Mouse (Mus musculus) embryo, embryonic 10.5 days (tissue): ENCODE data around the gene Cox18.
"Not testable (repeated sequence)": the region's sequence is repeated elsewhere in the genome, so short reads cannot be mapped to it uniquely, and the experiment has no call there.

ENCODE experiments used
- DNase-seq: peaks from one replicate; pipeline ENCODE4 v3.0.0-alpha.2; 2015; ENCODE audit warnings: low spot score

Cox18 gene

DNA sequence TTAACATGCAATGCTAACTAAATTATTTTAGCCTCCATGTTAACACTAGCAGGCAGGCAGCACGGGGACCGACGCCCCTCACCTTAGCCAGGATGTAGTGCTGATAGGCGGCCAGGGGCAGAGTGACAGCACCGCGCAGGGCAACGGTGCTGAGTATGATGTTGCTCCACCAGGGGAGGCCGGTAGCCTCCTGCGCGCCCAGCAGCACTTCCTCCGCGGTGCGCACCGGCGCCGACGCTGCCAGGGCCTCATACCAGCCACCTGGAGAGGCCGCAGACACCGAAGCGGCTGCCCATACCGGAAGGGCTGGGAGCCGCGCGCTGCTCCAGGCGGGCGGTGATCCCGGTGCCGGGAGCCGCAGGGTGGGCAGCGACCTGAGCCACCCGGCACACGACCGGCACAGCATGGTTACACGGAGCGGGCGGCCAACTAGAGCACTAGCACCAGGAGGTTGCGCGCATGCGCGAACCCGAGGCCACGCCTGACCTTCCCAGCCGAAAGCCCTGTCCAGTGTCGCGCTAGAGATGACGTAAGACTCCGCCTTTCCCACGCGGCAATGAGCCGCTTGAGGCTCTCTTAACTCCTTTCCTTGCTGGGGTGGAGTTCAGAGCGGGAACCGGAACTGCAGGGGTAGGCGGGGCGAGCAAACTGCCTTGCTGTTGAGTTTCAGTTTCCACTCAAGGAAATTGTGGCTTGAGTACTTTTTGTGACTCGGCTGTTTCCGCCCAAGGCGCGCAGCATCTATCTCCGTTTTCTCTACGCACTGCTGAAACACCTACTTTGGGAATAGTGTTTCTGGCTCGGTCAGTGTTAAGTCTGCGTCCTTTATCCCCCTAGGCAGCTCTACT, at the start of gene Cox18:
Gene Cox18 (minus strand): TSS at position 468 of the 848 bp plus-strand sequence.
- peak; percentile 99 for DNase-seq

DNA sequence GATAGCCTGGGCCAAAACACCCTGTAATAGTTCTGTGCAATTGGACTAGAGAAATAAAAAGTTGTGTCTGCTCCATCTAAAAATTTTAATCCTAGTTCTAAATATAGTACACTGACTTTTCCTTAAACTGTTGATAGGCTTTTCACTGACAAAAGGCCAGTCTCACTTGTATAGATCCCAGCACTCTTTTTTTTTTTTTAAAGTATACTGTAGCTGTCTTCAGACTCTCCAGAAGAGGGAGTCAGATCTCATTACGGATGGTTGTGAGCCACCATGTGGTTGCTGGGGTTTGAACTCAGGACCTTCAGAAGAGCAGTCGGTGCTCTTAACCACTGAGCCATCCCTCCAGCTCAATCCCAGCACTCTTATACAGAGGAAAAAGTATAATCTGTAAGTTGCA, 38.4 kb upstream of the Cox18 start:
- DNase-seq: not testable (repeated sequence)

DNA sequence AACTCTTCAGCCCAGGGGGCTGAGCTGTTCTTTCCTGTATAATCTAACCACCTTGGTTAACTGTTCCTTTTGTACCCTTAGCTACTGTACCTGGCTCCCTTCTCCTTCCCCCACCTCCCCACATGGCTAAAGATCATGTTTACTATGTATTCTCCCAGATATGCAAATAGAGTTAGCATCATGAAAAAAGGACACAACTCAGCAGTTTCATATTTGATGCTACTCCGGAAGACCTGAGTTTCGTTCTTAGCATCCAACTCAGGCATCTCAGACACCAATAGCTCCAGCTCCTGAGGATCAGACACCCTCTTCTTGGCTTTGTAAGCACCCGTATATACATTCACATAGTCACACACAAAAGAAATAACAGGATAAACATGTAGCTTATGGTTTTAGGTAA, 33.2 kb upstream of the Cox18 start:
- DNase-seq: no peak

DNA sequence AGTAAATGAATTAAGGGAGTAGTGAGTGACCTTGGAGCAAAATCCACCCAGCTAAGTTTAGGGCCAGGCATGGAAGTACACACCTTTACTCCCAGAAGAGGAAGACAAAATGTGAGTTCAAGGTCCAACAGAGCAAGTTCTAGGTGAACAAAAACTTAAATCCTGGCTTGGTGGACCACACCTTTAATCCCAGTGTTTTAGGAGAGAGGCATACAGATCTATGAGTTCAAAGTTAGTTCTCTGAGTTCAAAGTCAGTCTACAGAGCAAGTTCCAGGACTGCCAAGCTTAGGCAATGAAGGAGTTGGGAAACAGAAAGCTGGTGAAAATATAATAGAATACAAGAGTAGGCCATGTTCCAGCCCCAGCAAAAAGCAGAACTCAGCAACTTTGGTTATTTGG, 23.7 kb upstream of the Cox18 start:
- no peak for DNase-seq

DNA sequence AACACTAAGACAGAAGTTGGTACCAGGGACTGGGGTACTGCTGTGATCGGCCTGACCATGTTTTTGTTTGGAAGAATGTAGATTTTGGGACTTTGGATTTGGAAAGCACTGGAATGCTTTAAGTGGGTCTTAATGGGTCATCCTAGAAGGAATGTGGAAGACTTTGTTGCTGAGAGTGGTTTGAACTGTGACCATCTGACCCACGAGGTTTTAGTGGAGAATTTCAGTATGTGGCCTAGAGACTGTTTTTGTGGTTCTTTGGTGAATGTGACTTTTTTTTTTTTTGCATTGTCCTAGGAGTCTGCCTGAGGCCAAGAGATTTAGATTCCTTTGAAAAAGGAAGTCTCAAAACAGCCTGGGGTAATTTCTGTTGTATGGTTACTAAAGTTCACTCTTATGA, 23.2 kb upstream of the Cox18 start:
- DNase-seq: no peak

DNA sequence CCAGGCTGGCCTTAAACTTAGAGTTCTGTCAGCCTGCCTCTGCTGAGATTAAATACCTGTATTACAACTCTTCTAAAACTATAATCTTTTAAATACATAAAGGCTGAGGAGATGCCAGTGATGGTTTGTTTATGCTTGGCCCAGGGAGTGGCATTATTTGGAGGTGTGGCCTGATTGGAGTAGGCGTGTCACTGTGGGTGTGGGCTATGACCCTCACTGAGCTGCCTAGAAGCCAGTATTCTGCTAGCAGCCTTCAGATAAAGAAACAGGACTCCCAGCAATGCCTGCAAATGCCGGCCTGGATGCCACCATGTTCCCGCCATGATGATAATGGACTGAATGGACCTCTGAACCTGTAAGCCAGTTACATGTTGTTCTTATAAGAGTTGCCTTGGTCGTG, 22.8 kb upstream of the Cox18 start:
- DNase-seq: no peak

DNA sequence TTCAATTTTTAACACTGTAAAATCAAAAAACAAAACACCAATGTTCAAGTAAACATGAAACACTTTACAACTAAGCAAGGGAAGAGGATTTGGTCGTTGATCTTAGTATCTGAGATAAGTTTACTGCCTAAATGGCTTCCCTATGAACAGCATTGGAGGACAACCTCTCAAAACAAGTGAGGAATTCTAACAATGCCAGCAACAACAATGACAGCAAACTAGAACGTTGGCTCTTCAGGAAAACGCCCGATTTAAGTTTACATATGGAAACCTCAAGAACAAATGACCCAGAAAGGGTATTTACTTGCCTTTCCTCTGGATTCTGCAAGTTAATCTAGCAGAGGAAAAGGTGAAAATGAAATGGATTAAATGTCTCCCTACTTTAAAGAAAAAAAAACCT, 21.6 kb upstream of the Cox18 start:
- DNase-seq: no peak

DNA sequence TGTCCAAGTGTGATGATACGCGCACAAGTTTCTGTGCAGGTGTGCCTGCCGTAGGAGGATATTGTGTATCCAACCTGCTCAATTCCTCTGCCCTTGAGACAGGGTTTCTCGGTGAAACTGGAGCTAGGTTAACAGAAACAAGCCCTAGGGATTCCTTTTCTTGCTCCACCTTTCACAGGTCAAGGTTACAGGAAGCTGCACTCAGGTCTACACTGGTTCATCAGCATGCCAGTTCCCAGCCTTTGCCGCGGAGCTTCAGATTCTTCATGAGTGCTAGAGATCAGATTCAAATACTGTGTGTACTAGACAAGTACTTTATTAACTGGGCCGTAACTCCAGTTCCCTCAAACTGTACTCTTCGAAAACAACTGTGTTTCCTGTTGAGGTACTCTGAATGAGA, 11.4 kb upstream of the Cox18 start:
- DNase-seq: no peak

DNA sequence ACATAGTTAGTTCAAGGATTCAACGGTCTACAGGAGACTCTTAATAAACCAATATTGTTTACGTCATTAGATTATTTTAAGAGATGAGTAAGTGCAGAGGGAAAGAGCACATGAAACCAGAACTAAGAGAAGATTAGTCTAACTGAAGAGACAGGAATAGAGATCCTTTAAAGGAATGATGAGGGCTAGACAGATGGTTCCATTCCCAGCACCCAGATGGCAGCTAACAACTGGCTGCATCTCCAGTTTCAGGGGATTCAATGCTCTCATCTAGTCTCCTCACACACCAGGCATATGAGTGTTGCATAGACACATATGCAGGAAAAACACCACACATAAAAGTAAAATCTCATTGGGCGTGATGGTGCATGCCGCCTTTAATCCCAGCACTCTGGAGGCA, 9.5 kb upstream of the Cox18 start:
- DNase-seq: no peak

DNA sequence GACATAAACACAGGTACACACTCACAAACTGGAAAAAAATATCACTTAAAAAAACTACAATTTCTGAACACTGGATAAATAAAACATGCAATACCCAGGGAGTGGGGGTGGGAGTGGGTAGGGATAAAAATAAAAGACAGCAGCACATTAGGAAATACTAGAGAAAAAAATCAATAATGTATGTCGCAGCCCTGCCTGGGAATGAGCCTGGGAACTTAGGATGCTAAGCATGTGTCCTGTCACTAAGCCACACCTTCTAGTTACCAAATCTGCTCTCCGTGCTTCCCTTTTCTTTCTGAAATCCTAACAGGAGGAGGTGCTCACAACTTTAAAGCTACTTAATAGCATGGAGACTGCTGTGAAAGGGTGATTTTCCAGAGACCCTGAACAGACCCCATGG, 6.0 kb upstream of the Cox18 start:
- DNase-seq: no peak

DNA sequence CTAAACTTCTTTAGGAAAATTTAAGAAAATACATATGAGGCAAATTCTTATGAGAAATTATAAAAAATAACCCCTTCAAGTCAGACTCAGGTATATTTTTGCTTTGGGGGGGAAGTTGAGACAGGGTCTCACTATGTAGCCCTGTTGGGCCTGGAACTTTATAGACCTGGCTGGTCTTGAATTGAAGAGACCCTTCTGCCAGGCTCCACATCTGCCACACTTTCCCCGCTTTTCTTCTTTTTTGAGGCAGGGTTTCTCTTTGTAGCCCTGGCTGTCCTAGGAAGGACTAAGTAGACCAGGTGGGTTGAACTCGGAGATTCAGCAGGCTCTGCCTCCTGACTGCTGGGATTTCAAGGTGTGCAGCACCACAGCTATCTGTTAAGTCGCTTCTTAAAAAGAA, 2.9 kb upstream of the Cox18 start:
- no peak for DNase-seq

DNA sequence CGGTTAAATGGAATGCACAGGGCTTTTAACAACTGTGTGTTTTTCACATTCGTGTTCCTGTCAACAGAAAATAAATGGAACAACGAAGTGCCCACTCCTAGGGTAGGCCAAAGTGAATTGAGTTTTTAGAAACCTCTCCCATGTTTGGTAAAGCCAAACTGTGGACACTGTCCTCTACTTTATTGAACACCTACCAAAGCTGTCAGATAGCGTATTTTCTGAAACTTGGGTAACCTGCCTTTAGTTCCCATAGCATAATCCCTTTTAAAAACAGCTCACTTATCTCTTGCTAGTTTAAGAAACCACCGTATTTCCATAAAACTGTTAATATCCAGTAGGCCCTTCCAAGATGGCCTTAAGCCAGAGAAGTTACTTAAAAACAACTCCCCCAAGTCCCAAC, 929 bp upstream of the Cox18 start:
- DNase-seq: peak; percentile 3

DNA sequence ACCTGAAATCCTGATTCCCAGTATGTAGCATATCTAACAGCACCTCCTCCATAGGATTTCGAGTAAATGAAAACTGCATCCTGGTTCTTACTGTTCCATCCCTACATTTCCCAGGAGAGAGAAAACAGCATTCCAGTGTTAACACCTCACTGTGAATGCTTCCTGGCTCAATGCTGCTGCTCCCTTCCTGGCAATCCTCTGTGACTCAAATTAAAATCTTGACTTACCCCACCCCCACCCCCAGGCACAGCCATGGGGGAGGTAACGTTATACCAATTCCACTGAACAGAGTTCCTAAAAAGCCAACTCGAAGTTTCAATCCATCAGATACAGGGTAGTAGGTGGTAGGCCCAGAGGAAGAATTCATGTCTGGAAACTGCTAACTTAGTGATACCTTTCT, 864 bp downstream of the Cox18 start:
- peak; percentile 7 for DNase-seq

DNA sequence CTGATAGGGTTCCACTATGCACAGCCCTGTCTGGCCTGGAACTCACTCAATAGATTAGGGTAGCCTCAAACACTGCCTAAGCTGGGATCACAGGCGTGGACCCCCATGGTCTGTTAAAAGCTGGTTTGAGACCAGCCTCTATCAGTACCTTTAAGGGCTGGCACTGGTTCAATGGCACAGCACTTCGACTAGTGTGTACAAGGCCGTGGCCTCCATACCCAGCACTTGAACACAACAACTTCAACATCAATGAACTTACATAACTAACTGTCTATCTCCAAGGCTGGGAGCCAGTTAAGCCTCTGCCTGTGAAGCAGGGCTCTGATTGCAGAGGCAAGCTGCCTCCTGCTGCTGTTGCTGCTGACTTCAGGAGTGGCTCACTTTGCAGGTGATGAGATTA, 6.0 kb downstream of the Cox18 start:
- no peak for DNase-seq

DNA sequence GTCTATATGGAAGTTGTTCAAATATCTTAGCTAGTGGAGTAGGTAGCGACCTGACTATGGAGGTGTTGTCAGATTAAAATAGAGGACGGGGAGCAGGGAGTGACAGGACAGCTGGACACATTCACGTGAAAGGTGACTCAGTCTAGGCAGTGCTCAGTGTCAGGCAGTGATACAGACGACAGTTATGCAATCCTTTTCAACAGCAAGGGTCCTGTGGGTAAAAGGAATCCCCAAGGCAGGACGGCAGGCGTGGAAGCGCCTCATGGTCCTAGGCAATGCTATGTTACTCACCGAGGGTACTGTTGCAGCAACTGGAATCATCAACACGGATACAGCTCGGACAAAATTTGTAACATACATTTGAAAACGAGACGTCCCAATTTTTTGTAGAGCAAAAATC, 6.6 kb downstream of the Cox18 start:
- DNase-seq: no peak

DNA sequence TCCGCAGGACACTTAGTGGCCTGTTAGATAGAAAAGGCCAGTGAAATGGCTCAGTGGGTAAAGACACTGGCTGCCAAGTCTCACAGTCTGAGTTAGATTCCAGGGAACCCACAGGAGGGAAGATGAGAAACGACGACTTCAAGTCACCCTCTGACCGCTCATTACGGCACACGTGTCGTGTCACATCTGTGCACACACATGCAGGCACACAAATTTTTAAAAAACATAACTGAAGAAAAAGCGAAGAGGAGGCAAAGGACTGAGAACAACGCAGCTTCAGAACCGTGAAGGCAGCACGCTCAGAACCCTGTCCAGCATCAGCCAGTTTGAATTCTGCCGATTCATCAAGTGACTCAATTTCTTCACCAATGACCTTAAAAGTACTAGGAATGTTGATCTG, 10.4 kb downstream of the Cox18 start:
- DNase-seq: no peak

DNA sequence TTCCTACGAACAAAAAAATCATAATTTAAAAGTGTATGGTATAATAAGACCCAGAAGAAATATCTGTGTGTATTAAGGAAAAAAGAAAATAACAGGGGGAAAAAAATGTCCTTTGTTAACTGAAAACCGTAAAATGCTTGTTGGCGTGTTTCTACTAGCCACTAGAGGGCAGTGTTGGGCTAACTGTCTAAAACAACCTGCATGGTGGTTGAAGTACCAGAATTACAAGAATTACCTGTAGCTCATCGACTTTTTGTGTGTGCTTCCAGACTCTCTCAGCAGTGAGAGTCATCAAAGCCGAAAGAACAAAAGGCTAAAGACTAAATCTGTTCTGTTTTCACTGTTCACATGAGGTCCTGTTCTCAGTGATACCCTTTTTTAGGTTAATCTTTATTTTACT, 20.6 kb downstream of the Cox18 start:
- DNase-seq: peak; percentile 80

DNA sequence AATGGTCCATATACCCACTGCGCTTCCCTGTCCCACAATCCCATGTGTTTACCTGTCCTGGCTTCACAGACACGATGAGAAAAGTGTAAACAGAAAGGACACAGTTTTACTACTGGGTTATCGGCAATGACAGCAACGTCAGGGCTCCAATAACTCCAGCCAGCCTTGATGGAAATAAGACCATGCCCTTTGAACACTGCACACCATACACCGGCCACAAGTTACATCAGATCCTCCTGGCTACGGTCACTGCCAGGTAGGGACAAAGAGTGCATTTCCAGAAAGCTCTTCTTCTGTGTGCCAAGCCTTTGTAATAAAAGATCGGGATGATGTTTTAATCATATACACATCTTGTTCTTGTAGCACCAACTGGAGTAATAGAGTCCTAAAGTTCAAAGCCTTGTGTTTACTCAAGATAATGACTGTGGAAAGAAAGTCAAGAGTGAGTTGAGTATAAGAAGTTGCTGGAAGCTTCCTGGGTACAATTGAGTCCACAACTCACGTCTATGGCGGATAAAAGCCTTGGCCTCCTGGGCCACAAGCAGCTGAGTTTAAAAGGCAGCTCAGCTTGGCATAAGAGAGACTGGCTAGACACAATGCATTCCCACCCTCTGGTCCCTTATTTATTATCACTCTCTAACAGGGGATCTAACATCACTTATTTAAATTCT, 21.2 kb downstream of the Cox18 start:
- DNase-seq: no peak

DNA sequence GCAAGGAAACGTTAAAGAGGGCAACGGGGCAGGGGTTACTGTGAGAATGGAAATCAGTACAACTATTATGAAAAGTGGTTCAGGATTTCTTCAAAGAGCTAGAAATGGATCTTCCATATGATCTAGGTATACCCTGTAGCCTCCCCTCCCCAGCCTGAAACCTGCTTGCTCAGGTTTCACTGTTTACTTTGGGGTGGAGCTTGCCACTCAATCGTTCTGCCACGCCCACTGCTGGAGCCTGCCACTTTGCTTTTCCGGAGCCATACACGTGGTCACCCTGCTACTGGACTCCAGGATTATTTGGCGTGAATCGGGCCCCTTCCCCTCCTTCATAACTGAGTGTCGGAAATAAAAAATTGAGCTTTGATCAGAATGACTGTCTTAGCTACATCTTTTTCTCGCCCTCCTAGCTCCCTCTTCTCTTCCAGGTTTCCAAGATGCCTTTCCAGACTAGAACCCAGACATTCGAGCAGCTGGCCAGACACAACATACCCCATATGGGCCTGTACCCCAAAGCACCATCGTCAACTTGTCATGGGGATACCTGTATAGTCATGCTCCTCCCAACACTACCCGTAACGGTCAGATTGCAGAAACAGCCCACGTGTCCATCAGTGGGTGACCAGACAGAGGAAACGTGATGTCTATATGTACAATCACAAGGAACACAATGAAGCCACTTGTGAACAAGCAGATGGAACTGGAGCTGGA, 23.7 kb downstream of the Cox18 start:
- DNase-seq: peak; percentile 26

DNA sequence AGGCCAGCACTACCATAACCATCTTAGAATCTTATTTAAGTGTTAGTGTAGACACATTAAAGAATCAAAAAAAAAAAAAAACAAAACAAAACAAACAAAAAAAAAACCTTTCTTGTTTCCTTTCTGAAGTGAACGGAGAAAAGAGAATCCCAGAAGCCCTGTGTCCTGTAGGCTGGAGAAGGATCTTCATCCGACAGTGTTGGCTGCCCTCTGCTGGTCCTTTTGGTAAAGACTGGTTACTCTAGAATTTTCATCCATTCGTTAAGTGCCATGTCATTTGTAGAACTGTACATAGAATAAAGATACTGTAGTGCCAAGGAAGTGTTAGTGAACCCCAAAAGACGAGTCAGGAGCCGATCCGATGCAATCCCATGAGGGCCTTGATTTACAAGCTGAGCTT, 29.0 kb downstream of the Cox18 start:
- DNase-seq: peak; percentile 84

DNA sequence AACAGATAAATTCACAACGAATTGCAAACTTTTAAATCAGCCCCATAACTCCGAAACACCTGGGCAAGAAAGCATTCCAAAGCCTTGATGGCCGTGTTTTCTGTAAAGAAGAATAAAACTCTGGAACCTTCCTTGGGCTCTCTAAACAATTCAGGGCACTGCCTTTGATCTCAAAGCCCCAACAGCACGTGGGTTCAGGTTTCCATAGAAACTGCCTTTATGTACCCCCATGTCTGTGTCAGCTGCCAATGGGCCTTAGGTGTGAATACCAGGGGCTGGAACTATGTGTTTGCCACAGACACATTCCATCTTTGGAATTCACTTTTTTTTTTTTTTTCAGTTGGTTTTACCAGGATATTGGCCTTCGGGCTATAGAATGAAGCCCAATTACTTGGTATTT, 41.0 kb downstream of the Cox18 start:
- no peak for DNase-seq

DNA sequence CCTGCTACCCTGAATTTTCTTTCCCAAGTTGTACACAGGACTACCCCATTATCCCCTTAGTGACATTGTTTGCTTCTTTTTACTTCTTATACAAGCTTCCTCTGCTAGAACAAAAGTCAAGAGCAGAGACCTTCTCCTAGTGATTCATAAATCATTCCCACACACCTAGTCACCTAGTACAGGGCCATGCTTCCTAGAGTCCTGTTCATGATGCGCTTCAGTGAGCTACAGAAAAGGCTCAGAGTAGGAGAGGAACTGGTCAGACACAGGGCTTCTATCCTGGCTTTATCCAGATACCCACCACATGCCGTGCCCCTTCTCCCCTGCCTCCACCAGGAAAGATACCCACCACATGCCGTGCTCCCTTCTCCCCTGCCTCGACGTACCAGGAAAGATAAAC, 44.7 kb downstream of the Cox18 start:
- no peak for DNase-seq

DNA sequence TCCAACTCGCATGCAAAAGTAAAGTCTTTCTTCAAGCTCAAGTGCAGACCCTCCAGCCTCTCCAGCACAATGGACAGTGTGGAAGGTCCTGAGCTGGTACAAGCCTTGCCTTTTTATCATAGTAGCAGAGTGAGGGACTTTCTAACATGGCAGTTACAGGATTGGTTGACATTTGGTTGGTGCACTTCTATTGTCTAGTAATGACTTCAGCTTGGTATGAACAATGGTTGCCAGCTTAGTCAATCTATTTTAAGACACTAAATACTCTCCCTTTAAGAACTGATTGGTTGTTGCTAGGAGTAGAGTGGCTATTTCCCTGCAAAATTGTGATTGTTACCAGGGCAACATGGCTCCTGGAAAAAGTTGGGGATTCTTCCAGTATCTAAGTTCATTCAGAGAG, 45.7 kb downstream of the Cox18 start:
- no peak for DNase-seq
